Mouse (Mus musculus) erythroblast, embryonic 14.5 days (primary cell): ENCODE results near the gene Ccdc142.

Experiments
- GATA1 ChIP-seq: IDR thresholded peaks from 2 replicates; pipeline ENCODE4 v1.6.1; 2012; ENCODE audit warnings: low read length, inconsistent platforms, mixed read lengths
- TAL1 ChIP-seq: IDR thresholded peaks from 3 replicates; pipeline ENCODE4 v1.6.1; 2012; ENCODE audit warnings: low read length, inconsistent platforms, mixed read lengths

DNA sequence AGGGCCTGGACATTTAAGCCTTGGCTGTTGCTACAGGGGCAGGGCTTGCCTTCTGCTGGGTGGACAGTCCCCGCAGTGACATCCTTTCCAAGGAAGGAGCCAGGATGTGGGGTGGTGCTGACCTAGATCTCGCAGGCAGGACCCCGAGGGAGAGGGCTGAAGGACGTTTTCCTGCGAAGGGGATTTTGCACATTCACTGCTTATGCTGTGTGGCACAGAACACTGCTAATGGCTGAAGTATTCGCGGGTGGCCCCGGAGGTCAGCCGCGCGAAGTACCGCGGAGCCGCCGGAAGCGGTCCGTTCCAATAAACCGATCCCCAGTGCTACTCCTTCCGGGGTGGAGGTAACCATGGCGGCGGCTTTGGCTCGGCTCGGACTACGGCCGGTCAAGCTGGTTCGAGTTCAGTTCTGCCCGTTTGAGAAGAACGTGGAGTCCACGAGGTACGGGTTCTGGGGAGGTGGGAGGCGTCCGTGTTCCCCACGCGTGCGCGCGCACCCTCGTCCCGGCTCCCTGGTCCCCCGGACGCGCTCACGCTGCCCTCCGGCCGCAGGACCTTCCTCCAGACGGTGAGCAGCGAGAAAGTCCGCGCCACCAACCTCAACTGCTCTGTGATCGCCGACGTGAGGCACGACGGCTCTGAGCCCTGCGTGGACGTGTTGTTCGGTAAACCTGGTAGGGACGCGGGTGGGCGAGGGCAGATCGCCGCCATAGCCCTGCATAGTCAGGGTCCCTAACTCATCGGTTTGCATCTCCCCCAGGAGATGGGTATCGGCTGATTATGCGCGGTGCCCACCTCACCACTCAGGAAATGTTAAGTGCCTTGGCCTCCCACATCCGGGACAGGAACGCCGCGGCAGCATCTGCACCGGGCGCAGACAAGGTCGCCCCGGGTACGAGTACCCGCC, 7.6 kb downstream of the Ccdc142 start, which contains the start of gene Mrpl53:
- no peak for TF ChIP-seq TAL1
- TF ChIP-seq GATA1: no peak
